Mouse (Mus musculus) heart, adult 18-20 months (tissue): ENCODE measurements around the gene Scgb2b26. TPM values are rescaled to one million over a fixed set of nuclear protein-coding genes. Genes with fewer than 3 reads are reported as not detected.

Source experiments
- DNase-seq, 2 experiments: peaks; one replicate each; pipeline ENCODE4 v3.0.0; 2021 to 2022; ENCODE audit warnings: mixed read lengths in 1 of 2
- long read RNA-seq, 2 experiments: library from polyadenylated mRNA; stranded (forward); transcript quantifications; one replicate each; pipeline ENCODE4 v2.0.0; 2021
- total RNA-seq, 2 experiments: library from RNA; stranded (reverse); gene quantifications; 2 replicates each; pipeline ENCODE4 v1.2.3; 2021

Gene Scgb2b26
- not detected for total RNA-seq
- long read RNA-seq, experiment 1, result 0 reads
- long read RNA-seq, experiment 2, result 0 reads

DNA sequence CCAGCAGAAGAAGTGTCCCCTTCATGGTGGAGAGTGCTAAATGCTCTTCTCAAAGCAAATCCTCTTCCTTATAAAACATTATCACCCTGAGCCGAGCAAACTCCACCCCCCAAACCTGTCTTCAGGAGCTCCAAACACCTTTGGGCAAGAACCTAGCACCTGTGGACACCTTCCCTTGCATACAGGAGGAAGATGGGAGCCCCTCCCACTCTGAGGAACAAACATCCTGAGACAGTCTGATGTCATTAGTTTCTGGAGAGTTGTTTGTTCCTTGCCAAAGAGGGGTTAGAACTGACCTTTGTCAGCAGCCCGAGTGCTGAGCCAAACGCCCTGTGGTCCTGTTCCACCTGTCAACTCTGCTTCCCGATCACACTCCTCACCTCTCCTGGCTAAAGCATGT, at the start of gene Scgb2b26:
Gene Scgb2b26 (minus strand): TSS at position 101 of the 400 bp plus-strand sequence.
- no peak for DNase-seq

DNA sequence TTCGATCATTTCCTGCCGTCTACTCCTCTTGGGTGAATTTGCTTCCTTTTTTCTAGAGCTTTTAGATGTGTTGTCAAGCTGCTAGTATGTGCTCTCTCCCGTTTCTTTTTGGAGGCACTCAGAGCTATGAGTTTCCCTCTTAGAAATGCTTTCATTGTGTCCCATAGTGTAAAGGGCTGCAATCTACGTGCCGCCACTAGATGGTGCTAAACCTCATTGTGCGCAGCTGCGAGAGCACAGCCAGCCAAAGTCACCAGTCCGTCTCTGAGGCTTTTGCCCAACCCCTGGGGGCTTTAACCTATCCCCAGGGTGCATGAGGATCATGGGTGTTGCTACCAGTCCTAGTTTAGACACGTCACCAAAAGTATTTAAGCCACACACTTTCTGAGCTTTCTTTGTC, 37.4 kb upstream of the Scgb2b26 start:
- DNase-seq, result peak; percentile 3 to 52

DNA sequence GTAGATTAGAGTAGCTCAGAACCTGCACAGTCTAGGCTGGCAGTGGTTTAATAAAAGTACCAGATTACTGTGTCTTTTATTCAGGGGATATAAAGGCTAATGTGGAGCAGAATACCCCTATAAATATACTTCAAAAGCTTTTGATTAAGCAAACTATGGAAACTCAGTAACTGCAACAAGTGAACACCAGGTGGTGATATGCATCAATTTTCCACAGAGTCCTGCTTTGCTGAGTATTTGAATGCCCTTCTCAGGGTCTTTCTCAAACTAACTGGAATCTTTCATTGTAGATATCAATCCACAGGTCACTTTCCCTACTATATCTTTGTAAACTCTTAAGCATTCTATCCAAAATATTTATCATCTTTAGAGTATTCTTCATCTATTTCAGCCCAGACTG, 41.9 kb downstream of the Scgb2b26 start:
- DNase-seq, result no peak

DNA sequence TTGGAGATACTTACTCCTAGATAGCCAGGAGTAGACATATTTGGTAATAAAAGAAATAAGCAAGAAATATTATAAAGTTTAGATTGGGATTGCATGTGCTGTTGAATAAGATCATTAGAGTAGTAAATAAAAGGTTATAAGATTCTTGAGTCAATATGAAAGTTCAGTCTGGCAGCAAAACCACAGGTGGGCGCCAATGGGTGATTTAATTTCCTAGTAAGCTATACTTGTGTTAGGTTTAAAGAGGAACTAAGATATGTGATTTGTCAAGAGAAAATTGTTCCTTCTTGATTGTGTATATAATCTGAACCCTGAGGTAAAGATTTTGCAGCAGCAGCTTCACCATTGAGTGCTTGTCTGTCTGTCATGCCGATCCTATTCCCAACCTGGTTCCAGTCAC, 44.0 kb downstream of the Scgb2b26 start:
- peak in 1 of 2 experiments; percentile 3 for DNase-seq

DNA sequence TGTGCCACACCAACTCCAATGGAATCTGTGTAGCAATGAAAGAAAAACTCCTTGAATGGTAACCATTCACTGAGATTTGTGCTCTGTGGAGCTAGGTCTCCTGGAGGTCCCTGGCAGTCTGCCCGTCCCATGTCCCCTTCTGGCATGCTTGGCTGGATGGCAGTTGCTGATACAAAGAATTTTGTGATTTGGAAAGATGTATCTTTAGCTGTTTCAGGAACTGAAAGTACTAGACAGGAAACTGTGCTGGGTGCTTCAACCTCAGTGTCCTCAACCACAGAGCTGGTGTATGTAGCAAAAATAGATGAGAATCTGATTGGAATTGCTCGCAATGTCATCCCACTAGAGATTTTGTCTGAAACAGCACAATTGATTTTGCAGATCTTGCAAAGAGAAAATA, 44.8 kb downstream of the Scgb2b26 start:
- DNase-seq, result peak; percentile 15 to 60

Other genes with a start within 250 kb of the Scgb2b26 start
- not detected for gene Scgb2b24, start 205.7 kb downstream of the Scgb2b26 start, total RNA-seq
- gene Scgb1b24, start 201.2 kb downstream of the Scgb2b26 start, total RNA-seq, result not detected
- not detected for gene Scgb2b27, start 68.9 kb upstream of the Scgb2b26 start, total RNA-seq
- not detected for gene Scgb1b27, start 76.4 kb upstream of the Scgb2b26 start, total RNA-seq
- gene Scgb1b30, start 150.4 kb upstream of the Scgb2b26 start, total RNA-seq, result not detected
- 10 to 100 TPM in 1 of 2 experiments, 1 to 10 TPM in 1; 7.0 to 10.8 TPM for gene Wtip, start 188.2 kb upstream of the Scgb2b26 start, total RNA-seq
- 10 to 100 TPM; 27.2 to 33.3 TPM for gene Uba2, start 224.6 kb upstream of the Scgb2b26 start, total RNA-seq